Mouse (Mus musculus) limb, embryonic 10.5 days (tissue): ENCODE data around the gene Rbms3. TPM values are rescaled to one million over a fixed set of nuclear protein-coding genes. Genes with fewer than 3 reads are reported as not detected.
A peak's percentile ranks its signal among the peaks of the same experiment; 100 is the strongest.

ENCODE experiments used
- DNase-seq: peaks from one replicate; pipeline ENCODE4 v3.0.0-alpha.2; 2017; ENCODE audit warnings: low spot score
- H3K27ac ChIP-seq: fragments of 300-500 bp; sonication (generic); 2 replicates; pipeline ENCODE4 v1.5.1; 2016; ENCODE audit warnings: mild to moderate bottlenecking
- H3K27me3 ChIP-seq: fragments of 300-500 bp; sonication (generic); 2 replicates; pipeline ENCODE4 v1.6.1; 2016; ENCODE audit warnings: low read depth, mild to moderate bottlenecking; ENCODE audit not compliant: poor library complexity, severe bottlenecking
- H3K36me3 ChIP-seq: fragments of 300-500 bp; sonication (generic); 2 replicates; pipeline ENCODE4 v1.6.1; 2016; ENCODE audit warnings: mild to moderate bottlenecking, moderate library complexity
- H3K4me1 ChIP-seq: fragments of 300-500 bp; sonication (generic); 2 replicates; pipeline ENCODE4 v1.6.1; 2016
- H3K4me3 ChIP-seq: fragments of 300-500 bp; sonication (generic); 2 replicates; pipeline ENCODE4 v1.5.1; 2016; ENCODE audit warnings: mild to moderate bottlenecking, moderate library complexity
- H3K9me3 ChIP-seq: fragments of 300-500 bp; sonication (generic); replicated peaks from 2 replicates; pipeline ENCODE4 v1.6.1; 2016; ENCODE audit warnings: mild to moderate bottlenecking
- WGBS: fragments of 180-500 bp; shearing (Covaris S2); methylation state at CpG from one replicate; pipeline ENCODE4 v1.1.7; 2016; 5-methylcytosine and 5-hydroxymethylcytosine counted together
- polyA plus RNA-seq: library from polyadenylated mRNA; unstranded; fragments of >200 nt; fragmentation: Nextera tagmentation; extraction: Ambion mirVana; gene quantifications from 2 replicates; pipeline ENCODE4 v1.2.1, GENCODE M21; 2016

Rbms3 gene
- polyA plus RNA-seq, 1 experiment from 2014 or later = 35.2 TPM

DNA sequence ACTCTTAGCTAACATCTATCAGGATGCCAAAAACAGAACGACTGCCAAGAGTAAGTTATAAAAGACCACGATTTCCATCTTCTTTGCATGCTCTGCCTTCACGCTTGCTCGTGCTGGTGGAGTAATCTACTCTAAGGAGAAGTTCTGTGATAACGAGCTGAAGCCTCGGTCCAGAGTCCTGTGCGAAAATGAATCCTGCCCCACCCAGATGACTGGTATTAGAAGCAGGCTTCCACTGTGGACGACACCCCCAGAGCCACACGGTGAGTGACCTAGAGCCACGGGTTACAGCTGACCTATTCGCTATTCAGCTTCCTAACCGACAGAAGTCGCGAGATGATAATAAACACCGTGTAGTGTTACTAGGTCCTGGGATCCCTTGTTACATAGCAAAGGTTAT lies 730.3 kb downstream of the Rbms3 start:
- H3K27ac ChIP-seq = no peak overlapping the region
- H3K4me1 ChIP-seq = peaks cover 28% of the 10 kb centered on the region
- DNase-seq = no peak
- H3K27me3 ChIP-seq = no peaks in the 10 kb centered on the region
- H3K9me3 ChIP-seq = no peaks in the 10 kb centered on the region
- no peak overlapping the region for H3K4me3 ChIP-seq
- H3K36me3 ChIP-seq = no peaks in the 10 kb centered on the region
- 86% methylated on average over 15 of the region's 15 CpGs for WGBS

DNA sequence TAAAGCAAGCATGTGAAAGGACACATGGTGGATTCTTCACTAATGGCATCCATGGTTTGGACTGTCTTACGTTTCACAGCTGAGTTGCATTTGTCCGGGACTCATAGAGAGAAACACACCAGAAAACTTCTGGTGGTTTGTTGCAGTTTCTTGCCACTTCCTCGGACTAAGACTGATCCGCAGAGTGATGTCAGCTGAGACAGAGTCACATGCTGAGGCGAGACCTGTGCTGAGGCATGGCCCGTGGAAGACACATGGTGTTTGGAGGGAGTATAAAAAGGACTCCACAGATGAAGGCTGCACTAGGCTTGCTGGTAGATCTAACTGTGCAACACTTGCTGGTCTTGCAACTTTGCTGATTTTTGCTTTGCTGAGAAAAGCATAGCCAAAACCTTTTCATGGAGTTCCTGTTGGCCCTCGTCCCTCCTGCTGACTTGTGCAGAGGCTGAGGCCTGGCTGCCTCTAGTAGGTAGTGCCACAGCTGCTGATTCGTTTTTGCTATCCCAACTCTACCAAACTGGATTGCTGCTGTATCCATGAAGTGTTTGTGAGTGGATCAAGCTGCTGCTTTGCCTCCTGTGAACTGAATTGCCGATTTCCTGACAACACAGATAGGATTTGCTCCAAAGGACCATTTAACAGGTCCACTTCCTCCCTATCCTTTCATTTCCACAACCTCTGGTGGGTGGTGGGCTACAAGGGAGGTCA lies 742.6 kb downstream of the Rbms3 start:
- Histone ChIP-seq H3K27ac (no peak overlapping the region), H3K9me3 (no peaks in the 10 kb centered on the region), H3K36me3 (no peaks in the 10 kb centered on the region), H3K27me3 (no peaks in the 10 kb centered on the region), H3K4me3 (no peak overlapping the region), H3K4me1 (no peaks in the 10 kb centered on the region)
- WGBS = 89% methylated on average over 9 of the region's 9 CpGs
- DNase-seq = no peak

DNA sequence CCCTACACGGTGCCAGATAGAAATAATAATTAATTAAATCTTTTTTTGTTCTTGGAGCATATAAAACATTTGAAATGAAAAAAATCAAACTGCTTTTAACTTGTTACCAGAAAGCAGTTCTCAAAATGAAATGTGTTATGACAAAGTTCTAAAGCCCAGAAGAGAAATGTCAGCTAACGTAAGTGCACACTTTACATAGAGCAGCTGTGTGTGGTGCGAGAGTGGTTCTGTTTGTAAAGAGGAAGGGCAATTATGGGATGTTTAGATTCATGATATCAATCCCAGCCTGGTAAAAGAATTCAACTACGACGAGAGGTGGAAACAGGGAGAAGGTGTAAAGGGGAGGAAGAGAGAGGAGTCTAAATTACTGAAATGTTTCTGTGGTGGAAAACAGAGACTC lies 744.1 kb downstream of the Rbms3 start:
- H3K9me3 ChIP-seq = no peaks in the 10 kb centered on the region
- H3K27me3 ChIP-seq = no peaks in the 10 kb centered on the region
- 81% methylated on average over 5 of the region's 5 CpGs for WGBS
- no peak overlapping the region for H3K27ac ChIP-seq
- H3K36me3 ChIP-seq = peaks cover under 1% of the 10 kb centered on the region; the same call in 1 of the 2 replicates
- H3K4me1 ChIP-seq = no peaks in the 10 kb centered on the region
- no peak overlapping the region for H3K4me3 ChIP-seq
- no peak for DNase-seq

DNA sequence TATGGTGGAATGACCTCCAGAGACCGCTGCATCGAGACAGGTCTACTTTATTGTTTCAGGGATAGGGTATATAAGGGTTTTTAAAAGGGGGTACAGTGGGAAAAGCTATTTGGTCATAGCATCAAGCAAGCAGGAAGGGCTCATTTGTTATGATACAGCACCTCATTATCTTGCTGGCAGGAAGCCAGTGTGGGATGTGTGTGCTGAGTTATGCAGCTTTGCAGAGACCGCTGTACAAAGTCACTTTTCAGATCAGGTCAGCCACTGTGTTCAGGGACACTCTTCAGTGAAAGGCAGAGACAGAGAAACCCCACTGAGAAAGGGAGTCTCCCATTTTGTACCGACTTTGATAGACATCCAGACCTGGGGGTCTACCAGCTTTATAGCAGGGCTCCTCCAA lies 749.2 kb downstream of the Rbms3 start:
- Histone ChIP-seq H3K27ac (no peak overlapping the region), H3K4me1 (peaks cover 10% of the 10 kb centered on the region), H3K4me3 (no peak overlapping the region), H3K27me3 (no peaks in the 10 kb centered on the region), H3K36me3 (peaks cover 11% of the 10 kb centered on the region), H3K9me3 (0 out of 2 replicates have a peak, but pooled peaks cover 3% of the 10 kb centered on the region)
- WGBS = 96% methylated on average over 4 of the region's 4 CpGs
- DNase-seq = no peak

DNA sequence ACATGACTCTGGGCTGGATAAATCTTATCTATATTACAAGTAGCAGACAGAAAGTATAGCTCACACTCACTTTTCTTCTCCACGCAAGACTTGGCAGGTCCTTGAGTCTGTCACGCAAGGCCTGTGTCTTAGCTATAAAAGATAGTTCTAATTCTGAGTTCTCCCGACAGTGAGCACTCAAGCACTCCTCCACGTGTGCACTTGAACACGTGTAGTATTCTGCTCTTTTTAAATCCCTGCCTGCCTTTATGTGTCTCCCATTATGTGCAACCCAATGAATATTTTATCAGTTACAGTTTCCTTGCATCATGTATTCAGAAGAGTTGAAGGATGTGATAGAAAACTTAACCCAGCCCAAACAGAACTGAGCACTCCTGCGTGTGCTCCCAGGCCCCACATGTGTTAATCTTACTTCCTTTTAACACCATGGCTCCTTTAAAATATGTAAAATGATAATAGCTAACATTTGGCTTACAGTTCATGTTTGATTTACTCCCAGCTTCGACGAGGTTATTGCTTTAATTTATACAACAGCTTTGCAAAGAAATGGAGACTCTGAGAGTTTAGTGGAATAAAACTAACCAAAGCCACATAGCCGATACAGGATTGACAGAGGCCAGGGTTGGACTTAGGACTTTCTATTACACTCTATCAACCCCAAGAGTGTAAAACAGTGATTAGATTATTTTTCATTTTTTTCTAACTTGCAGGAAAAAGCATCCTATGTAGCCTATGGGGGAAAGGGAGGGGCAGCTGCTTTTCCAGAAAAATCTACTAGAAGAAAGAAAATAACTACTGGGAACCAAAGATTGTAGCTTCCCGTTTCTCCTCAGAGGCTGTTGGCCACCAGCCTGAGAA lies 749.9 kb downstream of the Rbms3 start:
- H3K4me3 ChIP-seq = no peak overlapping the region
- H3K27ac ChIP-seq = no peak overlapping the region
- peaks cover 10% of the 10 kb centered on the region for H3K4me1 ChIP-seq
- no peaks in the 10 kb centered on the region for H3K27me3 ChIP-seq
- WGBS = 93% methylated on average over 10 of the region's 10 CpGs
- no peak for DNase-seq
- 0 out of 2 replicates have a peak, but pooled peaks cover 3% of the 10 kb centered on the region for H3K9me3 ChIP-seq
- H3K36me3 ChIP-seq = peaks cover 11% of the 10 kb centered on the region

DNA sequence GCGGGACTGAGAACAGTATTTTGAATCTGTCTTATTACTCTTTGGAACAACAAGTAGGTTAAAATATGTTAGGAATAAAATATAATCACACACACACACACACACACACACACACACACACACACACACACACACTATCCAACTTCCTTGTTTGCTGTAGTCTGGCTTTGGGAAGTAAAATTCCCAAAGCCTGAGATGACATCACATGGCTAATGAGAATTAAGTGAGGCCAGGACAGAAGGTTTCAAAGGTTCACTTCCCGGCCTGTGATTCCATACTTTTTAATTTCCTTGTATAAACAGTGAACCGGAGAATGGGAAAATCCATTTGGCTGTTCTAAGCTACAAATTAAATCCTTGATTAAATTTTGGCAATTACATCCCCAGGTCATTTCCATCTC lies 752.9 kb downstream of the Rbms3 start:
- WGBS = 75% methylated on average over 3 of the region's 3 CpGs
- no peak for DNase-seq
- peaks cover 33% of the 10 kb centered on the region for H3K4me1 ChIP-seq

DNA sequence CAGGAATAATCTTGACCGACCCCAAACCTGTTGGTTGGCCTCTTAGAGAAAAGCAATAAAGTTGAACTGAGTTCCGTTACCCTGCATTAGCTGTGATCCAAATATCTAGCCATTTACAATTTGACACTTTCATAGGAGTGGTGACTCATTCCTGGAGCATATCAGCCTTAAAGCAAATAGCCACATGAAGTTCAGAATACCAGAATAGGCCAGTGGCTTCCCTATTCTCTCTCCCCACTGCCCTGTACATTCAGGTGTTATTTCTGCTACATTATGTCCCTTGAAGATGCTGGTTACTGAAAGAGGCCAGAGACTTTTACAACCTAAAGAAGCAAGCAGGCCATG lies 755.8 kb downstream of the Rbms3 start:
- 11% methylated on average over 2 of the region's 2 CpGs for WGBS
- Histone ChIP-seq H3K27me3 (no peaks in the 10 kb centered on the region), H3K4me3 (no peak overlapping the region), H3K4me1 (peaks cover 33% of the 10 kb centered on the region), H3K36me3 (peaks cover 7% of the 10 kb centered on the region), H3K27ac (peak overlapping the region; percentile 39), H3K9me3 (no peaks in the 10 kb centered on the region)
- DNase-seq = no peak

More for the DNA sequence above, 752.9 kb downstream of the Rbms3 start:
- Histone ChIP-seq H3K27ac (no peak overlapping the region), H3K27me3 (no peaks in the 10 kb centered on the region), H3K4me3 (no peak overlapping the region), H3K9me3 (0 out of 2 replicates have a peak, but pooled peaks cover 3% of the 10 kb centered on the region), H3K36me3 (peaks cover 11% of the 10 kb centered on the region)

DNA sequence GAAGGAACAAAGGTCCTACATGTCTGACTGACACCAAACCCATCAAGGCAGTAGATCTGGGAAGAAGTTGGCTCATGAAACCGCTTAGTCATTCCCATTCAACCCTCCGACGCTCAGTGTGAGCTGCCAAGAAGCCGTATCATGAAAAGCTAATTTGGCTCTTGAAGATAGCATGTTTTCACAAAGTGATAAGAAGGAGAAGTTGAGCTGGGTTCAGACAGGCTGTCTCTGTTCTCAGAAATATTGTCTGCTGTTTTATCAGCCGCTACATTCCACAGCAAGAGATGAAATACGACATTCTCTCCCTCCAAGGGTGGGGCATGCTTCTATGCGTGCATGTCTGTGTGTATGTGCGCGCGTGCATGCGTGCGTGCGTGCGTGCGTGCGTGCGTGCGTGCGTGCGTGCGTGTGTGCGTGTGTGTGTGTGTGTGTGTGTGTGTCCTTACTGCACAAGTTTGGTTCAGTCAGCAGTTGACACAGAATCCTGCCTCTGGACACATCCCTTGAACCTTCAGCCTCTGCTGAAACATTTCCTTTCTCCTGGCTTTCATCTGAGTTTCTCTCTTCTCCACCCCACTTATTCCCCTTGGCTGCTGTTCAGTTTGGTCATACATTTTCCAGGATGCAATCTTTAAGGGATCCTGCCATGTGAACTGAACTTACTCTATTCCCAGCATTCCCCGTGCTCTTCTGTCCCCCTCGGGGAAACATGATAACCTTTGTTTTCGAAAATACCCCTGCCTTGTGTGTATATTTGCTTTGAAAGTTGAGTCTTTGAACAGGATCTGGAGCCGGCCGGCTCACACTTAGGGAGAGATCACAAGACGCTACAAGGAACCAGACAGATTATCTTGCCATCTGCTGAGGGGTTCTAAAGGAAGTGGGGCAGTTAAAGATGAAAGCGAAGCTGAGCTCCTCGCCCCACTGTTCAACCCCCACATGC lies 756.4 kb downstream of the Rbms3 start:
- H3K4me1 ChIP-seq = peaks cover 33% of the 10 kb centered on the region
- no peaks in the 10 kb centered on the region for H3K9me3 ChIP-seq
- no peaks in the 10 kb centered on the region for H3K27me3 ChIP-seq
- H3K36me3 ChIP-seq = peaks cover 5% of the 10 kb centered on the region; the same call in 1 of the 2 replicates
- H3K27ac ChIP-seq = peak overlapping the region; percentile 39
- DNase-seq = no peak
- no peak overlapping the region for H3K4me3 ChIP-seq
- WGBS = 64% methylated on average over 30 of the region's 30 CpGs

DNA sequence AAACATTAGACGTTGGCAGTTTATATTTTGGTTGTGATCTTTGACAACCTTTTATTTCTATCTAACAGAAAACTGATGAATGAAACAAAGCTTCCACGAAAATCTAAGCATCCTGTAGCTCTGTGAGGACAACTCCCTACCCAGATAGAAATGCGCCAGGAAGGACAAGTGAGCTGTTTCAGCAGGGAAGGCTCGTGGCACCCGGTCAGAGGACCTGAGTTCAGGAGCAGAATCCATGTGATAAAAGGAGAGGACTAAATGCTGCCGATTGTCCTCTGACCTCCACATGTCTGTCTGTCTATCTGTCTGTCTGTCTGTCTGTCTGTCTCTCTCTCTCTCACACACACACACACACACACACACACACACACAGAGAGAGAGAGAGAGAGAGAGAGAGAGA lies 757.4 kb downstream of the Rbms3 start:
- Histone ChIP-seq H3K27me3 (no peaks in the 10 kb centered on the region), H3K27ac (no peak overlapping the region), H3K4me1 (peaks cover 33% of the 10 kb centered on the region), H3K9me3 (no peaks in the 10 kb centered on the region), H3K4me3 (no peak overlapping the region), H3K36me3 (peaks cover 5% of the 10 kb centered on the region; the same call in 1 of the 2 replicates)
- WGBS = 79% methylated on average over 6 of the region's 6 CpGs
- no peak for DNase-seq

DNA sequence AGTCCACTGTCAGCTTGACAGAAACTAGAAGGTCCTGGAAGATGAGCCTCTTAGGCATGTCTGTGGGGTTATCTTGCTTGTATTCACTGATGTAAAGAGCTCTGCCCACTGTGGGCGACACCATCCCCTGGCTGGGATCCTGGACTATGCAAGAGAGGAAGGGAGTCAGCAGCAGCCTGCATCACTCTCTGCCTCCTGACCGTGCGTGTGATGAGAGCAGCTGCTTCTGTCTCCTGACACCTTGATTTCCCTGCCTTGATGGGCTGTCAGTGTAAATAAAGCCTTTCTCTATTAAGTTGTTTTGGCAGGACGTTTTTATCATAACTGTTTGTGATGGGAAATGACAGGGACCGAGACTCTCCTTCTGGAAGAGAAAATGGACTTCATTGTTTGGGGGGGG lies 758.1 kb downstream of the Rbms3 start:
- no peak overlapping the region for H3K4me3 ChIP-seq
- H3K9me3 ChIP-seq = no peaks in the 10 kb centered on the region
- no peak for DNase-seq
- H3K36me3 ChIP-seq = peaks cover 5% of the 10 kb centered on the region; the same call in 1 of the 2 replicates
- H3K27ac ChIP-seq = no peak overlapping the region
- peaks cover 30% of the 10 kb centered on the region for H3K4me1 ChIP-seq
- WGBS = 92% methylated on average over 5 of the region's 5 CpGs
- no peaks in the 10 kb centered on the region for H3K27me3 ChIP-seq

DNA sequence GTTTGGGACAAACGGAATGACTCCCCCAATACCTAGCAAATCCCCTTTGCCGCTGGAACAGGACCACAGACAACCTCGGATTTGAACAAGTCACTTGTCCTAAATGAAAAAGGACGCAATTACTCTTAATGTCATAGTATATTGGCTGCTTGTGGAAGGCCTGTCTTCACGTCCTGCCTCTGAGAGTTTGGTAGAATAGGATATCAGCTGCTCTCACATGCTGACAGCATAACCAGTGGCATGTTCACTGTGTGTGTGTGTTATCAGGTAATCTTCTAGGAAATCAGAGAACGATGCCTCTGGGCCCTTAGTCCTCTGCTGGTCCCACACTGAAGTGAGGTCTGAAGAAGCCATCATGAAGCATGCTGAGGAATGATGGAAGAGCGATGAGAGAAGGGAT lies 763.7 kb downstream of the Rbms3 start:
- no peak overlapping the region; the same call in 1 of the 2 replicates for H3K27ac ChIP-seq
- 0 out of 2 replicates have a peak, but pooled peaks cover 4% of the 10 kb centered on the region for H3K36me3 ChIP-seq
- H3K4me1 ChIP-seq = peaks cover 18% of the 10 kb centered on the region
- 87% methylated on average over 7 of the region's 7 CpGs for WGBS
- H3K27me3 ChIP-seq = no peaks in the 10 kb centered on the region
- H3K9me3 ChIP-seq = no peaks in the 10 kb centered on the region
- no peak for DNase-seq
- H3K4me3 ChIP-seq = no peak overlapping the region

DNA sequence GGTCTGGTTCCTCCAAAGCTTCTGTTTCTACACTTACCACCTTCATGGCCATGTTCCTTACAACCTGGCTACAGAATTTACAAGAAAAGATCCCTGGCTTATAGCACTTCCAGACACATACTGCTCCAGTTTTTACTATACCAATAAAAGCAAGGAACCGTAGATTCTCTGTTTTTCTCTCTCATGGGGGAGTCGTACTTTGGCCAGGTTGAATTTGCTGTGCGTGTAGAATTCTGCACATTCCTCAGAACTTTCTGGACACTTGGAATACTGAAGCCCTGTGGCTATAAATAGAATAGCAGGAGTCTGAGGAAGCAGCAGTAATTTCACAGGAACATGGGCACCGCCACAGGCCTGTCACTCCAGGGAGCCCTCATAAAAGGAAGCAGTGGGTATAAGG lies 766.1 kb downstream of the Rbms3 start:
- Histone ChIP-seq H3K4me3 (no peak overlapping the region), H3K4me1 (peaks cover 18% of the 10 kb centered on the region), H3K27ac (peak overlapping the region; percentile 62), H3K27me3 (no peaks in the 10 kb centered on the region), H3K9me3 (no peaks in the 10 kb centered on the region), H3K36me3 (0 out of 2 replicates have a peak, but pooled peaks cover 4% of the 10 kb centered on the region)
- WGBS = 62% methylated on average over 4 of the region's 4 CpGs
- no peak for DNase-seq
